Mouse (Mus musculus): ENCODE measurements at regions not wholly inside any gene's neighbourhood (a gene's known extent, or its start where the extent isn't known, plus 50 kb on each side); places are given as distances from the start of the nearest gene placed in this dataset.
A peak's percentile ranks its signal among the peaks of the same experiment; 100 is the strongest.

DNA sequence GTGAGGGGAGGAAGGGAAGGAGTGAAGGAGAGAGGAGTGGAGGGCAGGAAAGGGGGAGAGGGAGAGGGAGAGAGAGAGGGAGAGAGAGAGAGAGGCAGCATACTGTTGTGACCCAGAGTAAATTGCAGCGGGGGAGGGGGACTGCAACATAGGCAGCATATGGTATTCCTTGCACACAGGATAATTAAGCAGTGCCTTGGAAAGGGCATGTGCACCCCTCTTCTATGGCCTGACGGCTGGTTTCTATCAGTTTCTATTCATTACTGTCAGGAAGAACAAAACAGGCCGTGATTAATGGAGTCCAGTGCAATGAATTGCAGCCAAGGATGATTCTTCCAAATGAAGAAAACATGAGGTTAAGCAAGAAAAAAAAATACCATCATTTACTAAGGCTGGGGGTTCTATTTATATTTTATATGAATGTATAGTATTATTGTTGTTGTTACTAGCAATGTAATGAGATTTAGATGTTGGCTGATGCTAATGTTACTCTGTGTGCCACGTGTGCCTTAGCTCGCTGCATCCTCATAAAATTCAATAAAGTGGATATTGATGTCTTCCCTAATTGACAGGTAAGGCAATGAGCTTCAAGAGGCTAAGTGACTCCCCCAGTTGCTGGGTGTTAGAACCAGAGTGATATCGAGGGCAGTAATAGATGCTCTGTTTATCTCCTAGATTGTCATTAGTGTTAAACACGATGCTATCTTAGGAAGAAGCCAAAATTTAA is 181.3 kb downstream of the Gm19935 start:
- DNase-seq (ENCODE audit: low spot score): peak; percentile 3

DNA sequence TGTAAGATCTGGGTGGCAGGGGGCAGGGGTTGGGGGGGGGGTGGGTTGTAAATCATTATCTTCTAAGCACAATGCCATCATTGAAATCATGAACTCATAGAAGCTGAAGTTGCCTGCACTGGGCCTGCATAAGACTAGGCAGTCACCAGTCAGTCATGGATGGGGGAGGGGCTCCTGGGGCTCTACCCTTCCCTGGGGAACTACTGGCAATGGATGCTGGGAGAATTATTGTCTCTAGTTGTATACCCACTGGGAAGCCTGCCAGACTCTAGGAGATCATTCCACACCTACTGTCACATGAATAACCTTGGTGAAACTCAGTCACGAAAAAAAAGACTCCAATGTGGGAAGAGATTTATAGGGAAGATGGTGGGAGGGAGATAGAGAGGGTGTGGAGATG is 186.4 kb downstream of the Gm19935 start:
- no peak for DNase-seq (ENCODE audit: low spot score)

DNA sequence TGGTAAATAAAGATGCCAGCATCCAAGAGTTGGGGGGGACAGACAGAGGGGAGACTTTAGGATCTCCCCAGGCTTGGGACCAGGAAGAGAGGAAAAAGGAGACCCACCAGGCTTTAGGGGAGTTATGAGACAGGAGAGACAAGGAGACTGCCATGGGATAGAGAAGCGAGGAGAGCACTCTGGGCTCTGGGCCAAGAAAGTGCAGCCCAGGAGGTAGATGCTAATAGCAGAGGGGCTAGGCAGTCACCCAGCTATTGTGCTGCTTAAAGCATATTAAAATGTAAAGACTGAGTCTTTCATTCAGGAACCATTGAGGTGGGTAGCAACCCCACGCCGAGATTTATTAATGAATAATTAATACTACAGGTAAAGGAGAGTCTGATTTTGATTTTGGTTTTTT is 208.8 kb downstream of the Gm19935 start:
- no peak for DNase-seq (ENCODE audit: low spot score)

DNA sequence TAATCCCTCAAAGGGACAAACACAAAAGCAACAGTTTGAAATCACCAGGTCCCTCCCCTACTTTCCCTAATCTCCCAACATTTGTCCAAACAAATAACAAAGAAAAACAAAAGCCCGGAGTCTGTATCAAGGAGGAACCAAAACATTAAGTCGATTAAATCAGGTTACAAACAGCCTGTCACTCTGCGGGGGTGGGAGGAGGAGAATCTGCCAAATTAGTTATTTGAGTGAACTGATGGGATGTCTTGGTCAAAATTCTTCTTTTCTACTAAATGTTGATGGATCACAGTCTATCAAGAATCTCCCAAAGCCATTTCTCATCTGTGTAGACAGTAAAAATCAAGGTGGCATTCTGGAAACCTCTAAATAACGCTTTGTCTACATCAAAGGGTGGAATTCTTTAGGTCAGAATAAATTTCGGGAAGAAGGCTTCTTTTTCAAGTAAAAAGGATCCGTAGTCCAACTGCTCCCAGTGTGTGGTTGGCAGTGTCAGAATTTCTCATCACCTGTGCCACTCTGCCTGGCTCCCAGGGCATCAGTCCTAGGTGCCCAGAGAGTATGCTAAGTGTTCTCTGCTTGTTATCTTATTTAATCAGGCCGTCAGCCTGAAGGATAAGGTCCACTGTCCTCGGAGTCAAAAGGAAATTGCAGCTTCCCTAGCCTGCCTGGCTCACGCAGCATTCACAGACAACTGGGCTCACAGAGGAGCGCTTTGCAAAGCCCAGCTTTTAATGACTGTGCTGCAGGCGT is 216.1 kb downstream of the Gm19935 start:
- no peak for DNase-seq (ENCODE audit: low spot score)

DNA sequence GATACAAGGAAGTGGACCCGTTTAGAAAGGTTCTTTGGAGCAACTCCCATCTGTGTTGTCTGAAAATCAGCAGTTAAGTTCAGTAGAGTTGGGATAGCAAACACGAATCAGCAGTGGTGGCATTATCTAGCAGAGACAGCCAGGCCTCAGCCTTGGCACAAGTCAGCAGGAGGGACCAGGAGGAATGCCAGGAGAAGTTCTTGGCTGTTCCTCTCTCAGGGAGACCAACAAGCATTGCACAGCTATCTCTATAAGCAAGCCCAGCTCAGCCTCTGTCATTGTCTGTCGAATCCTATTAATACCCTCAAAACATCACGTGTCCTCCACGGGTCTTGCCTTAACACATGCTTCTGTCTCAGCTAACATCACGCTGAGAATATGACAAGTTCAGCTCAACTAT is 219.8 kb downstream of the Gm19935 start:
- no peak for DNase-seq (ENCODE audit: low spot score)

DNA sequence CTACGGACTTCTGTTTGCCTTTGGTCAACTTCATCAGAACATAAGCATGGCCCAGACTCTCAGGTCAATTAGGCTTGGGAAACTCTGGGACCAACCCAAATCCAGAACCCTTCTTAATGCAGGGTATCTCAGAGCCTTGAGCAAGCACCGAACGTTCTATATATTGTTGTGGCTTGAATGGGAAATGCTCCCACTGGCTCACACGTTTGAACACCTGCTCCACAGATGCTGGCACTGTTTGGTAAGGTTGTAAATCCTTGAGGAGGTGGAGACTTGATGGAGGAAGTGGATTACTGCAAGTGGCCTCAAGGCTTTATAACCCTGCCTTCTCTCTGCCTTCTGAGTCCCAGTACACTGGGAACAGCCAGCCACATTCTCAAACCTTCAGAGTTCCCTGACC is 231.3 kb upstream of the Tox3 start:
- DNase-seq (ENCODE audit: low spot score): no peak

DNA sequence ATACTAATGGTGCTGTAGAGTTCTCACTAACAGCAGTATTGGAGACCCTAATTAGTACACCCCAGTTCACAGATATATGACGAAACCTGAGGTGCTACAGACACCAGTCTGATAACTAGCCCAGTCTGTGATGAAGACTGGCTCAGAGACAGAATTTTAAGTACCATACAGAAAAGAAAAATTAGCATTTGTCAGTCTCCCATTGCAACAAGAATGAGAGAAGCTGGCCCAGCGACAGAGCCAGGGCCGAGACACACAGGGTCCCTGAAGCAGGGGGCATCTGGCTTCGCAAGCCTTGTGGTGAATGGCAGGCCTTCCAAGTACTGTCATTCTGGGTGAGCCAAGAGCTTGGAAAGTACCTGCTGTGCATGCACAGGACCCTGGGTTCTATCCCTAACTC is 228.8 kb upstream of the Tox3 start:
- DNase-seq (ENCODE audit: low spot score): no peak

DNA sequence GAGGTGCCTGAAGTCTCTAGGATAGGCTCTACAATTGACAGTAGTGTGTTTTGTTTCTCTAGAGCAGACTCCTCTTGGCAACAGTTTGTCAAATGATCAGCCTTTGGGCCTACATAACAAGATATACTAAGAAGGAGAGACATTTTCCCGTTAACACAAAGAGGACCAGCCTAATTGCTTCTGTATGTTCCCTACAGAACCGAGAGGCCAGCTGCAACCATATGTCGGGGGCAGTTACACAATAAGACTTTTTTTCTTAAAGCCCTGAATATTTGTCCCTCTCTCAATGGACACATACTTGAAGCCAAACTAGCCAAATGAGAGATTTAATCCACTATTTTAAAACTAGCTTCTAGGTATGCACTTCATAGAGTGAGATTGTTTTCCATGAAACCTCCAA is 226.5 kb upstream of the Tox3 start:
- DNase-seq (ENCODE audit: low spot score): no peak

DNA sequence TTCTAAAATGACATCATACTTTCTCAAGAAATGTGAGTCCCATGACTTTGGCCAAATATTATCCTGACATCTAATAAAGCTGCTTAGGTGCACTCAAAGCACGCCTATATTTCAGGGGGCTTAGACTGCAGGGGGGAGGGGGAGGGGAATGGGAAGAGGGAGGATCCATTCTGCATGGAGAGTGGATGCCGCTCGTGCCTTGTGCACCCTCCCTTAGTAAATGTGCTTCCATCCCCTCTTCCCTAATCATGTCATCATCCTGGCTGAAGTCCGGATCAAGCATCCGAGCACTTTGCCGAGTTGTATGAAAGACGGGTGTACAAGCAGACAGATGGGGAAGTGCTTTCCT is 207.9 kb upstream of the Tox3 start:
- DNase-seq (ENCODE audit: low spot score): no peak

DNA sequence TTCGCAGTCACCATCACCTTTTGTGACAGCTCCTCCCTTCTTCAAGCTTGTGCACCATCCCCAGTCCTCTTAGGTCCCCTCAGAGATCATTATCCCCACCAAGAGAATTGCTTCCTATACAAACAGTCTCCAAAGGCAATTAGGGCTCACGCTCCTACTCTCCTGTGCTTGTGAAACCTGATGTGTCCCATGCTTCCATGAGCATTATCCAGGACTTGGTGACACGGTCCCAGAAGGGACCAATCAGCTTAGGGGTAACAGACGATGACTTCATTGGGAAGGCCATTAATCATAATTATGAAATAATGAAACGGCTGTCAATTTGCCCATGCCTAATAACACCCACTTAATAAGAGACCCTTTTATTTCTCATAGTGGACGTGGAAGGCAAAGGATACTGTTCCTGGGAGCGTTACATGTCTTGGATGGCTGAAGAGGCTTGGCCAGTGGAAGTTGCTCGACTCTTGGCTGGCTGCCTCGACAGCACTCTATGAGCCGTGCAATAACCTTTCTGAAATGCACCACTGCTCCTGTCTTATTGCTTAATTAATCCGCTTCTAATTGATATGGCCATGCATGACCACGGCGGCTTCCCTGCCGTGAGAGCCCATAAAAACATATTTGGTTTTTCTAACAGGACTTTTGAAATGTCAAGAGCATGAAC is 207.4 kb upstream of the Tox3 start:
- DNase-seq (ENCODE audit: low spot score): no peak

DNA sequence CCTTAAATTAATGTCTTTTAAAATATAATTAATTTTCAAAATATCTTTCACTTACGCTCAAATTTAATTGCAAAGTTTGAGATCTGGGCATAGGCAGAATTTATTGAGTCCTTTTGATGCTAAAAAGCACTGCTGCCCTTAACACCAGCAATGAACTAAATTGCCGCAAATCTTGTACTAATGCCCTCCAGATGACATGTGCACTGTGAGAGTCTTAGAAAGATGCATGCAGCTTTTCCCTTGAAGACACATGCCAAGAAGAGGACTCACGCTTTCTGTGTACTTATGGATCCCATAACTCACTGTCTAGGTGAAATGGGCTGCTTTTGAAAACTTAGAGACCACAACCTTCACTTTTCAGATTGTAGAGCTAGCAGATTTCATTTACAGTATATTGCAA is 199.1 kb upstream of the Tox3 start:
- DNase-seq (ENCODE audit: low spot score): no peak

DNA sequence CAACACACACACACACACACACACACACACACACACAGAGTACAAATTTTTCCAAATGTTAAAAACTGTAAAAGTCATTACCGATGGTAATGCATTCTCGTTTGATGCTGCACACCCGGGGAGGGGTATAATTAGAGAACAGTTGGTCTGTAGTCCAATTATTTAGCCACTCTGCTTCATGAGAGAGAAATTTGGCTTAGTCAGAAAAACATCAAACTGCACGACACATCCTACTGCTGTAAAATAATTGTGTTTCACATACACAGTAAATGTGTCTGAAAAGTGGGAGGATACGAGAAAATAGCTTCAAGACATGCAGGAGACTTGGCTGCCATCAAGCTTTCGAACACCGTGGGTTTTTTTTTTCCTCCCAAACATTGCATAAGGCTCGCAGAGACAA is 194.5 kb upstream of the Tox3 start:
- DNase-seq (ENCODE audit: low spot score): no peak

DNA sequence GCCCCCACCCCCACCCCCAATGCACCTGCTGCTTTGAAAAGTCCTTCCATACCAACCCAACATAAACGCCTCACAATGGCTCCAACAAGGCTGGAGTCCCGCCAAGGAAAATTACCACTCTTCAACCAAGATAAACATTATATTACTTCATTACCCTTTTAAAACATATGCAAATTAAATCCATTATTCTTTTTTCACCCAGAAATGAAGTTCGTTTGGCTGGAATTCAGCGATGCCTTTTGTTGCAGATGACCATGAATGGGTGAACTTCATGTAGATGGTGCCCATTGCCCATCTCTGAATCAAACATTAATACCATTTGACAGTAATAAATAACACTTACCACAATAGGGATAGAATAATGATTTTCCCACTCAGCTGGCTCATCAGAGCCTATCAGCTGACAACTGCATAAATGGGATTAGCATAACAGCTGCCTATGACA is 188.1 kb upstream of the Tox3 start:
- DNase-seq (ENCODE audit: low spot score): no peak

DNA sequence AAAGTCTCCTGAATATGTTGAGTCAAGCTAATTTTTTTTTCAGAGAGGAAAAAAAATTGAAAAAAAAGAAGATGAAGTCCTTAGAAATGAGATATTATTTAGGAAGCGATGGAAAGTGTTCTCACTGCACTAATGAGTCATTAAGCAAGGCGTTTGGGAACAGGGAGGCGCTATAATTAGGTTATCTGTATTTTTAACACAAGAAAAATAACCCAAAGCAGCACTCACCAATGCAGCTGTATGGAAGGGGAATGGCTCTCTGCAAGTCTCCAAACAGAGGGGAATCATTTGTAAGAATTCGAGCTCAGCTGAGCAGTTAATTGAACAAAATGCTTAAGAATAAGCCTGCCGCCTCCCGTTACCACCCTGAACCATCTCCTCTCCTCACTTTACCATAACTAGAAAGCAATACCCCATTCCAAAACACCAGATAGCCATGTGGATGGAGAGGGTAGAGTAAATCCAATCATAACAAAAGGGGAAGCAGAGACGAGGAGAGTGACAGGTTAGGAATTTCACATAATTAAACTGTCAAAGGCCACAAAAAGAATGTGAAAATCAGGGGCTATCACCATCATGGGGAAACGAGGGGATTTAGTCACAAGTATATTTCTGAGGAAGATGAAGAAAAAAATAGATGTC is 187.5 kb upstream of the Tox3 start:
- DNase-seq (ENCODE audit: low spot score): no peak

DNA sequence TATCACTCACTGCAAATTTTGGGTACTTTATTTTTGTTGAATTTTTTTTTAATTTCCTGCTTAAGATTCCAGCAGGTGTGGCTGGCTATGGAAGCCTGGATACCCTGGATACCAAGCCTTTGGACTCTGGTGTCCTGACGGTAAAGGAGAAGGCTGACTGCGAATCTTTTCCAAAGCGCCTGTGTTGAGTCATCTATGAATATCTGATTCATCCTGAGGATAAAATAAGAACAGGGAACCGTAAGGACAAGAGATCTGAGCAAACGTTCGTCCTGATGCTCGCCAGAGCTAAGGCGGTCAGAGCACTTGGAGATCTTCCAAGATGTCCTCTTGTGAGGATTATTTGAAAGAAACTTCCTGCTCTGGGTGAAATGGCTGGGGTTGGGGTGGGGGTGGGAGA is 173.2 kb upstream of the Tox3 start:
- no peak for DNase-seq (ENCODE audit: low spot score)

DNA sequence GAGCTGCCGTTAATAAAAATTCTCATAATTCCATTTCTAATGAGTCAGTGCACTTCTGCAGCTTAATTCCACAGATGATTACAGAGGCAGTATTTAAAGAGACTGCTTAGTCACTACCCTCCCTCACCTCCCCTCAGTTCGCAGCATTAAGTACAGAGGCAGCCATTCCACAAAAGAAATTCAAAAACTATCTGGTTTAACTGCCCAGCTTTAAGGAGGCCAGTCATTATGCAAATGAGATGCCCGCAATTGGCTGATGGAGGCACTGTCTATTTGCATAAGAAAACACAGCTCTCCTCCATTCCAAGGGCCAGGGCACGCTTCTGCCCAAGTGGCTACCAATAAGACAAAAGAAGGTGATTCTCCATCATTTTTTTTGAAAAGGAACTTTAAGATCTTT is 172.0 kb upstream of the Tox3 start:
- no peak for DNase-seq (ENCODE audit: low spot score)

DNA sequence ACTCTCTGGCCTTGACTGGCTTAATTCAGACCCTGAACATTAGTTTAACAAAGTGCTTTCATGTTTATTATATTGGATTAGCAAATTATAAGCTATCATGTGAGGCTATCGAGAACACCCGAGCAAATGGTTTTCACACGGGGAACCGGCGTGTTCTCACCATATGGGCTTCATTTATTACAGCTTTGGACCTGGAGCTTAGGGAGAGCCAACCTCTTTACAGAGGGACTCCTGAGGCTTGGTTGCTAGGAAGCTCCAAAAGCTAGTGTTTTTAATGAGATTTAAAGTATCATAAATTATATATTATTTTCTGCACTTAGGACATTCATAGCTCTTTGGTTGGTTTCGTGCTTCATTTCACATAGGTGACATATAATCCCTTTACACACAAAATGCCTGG is 171.4 kb upstream of the Tox3 start:
- no peak for DNase-seq (ENCODE audit: low spot score)

DNA sequence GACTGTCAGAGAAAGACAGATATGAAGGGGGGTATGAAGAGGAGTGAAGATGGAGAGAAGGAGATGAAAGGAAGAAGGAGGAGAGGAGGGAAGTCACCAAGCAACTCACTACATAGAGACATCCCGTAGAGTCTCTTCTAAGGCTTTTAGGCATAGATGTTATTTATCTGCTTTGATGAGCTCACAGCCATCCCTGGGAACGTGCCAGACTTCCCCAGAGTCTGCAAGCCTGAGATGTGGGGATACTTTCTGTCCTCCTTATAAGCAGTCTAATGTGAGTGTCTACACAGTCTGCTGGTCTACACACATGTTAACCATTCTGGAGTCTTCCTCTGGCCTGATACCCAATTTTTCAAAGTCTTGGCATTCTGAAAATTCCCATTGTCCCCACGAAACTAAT is 166.0 kb upstream of the Tox3 start:
- DNase-seq (ENCODE audit: low spot score): no peak

DNA sequence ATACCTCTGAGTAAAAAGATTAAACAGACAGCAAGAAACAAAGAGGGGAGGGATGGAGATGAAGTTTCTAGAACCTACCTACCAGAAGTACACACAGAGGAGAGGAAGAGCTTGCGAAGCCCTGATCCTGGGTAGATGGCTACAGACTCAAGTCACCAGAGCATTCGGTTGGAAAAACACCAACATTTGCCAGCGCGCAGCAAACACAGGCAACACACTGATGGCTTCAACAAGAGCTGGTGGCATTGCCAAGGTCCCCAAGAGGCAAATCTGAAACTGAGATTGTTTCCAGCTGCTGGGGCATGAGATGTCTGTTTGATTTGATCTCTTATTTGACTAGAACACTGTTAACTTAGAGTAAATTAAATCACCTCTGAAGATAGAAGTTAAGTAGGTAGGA is 165.5 kb upstream of the Tox3 start:
- DNase-seq (ENCODE audit: low spot score): no peak

DNA sequence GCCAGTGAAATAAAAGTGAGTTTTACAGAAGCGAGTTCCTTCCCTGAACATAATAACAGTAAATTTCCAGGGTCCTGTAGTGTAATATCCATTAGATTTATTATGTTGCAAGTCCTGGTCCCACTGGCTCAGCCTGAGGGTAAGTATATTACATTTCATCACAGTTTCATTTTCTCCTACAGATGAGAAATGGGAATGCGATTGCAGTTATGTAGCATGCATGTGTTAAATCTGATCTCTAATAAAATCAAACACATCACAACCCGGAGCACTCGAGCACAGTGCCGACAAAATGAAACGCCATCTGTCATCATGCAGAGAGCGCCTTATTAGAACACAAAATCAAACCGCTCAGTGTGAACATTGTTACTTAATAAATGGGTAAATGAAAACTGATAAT is 165.0 kb upstream of the Tox3 start:
- no peak for DNase-seq (ENCODE audit: low spot score)

DNA sequence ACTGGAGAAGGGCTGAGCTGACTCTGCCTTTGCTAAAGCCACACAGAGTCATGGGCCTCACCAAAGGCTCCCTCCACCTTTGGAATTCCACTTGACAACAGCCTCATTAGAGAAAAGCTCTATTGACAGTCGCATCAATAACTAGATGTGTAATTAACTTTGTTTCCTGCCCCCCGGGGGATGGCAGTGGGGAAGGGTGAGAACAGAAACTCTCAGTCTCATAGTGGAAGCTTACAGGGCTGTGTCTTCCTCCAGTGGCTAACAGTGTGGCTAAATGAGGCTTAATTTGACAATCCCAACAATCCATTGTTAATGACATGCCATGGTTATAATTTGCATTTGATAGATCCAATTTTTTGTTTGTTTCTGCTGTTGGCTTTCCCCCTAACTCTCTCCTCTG is 164.5 kb upstream of the Tox3 start:
- DNase-seq (ENCODE audit: low spot score): no peak

DNA sequence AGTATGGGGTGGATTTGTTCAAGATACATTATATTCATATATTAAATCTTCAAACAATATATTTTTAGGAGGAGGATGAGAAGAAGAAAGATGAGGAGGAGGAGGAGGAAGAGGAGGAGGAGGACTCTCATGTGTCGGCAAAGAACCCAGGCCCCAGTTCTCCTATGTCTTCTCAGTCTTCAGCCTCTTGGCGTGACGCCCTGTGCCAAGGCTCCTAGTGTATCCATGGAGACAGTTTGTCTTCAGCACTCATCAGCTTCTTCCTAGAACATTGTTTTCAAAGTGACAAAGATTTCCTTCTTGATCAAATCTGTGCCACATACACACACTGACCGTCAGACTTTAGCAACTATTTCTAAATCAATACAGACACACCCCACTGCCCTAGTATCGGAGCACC is 156.4 kb upstream of the Tox3 start:
- DNase-seq (ENCODE audit: low spot score): no peak

DNA sequence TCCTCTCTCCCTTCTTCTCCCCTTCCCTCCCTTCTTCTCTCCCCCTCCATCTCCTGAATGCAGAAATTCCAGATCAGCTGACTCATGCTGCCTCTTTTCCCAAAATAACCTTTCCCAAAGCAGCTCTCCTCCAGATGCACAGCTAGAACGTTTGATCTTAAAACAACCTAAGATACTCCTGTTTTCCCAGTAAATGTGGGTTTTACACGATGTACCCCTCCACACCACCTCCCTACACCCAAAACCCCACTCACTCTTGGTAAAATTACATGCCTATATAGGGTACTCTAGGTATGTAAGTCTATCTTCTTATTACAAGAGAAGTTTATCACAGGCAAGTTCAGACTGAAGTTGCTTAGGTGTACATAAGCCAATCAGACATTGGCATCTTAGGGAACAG is 155.2 kb upstream of the Tox3 start:
- no peak for DNase-seq (ENCODE audit: low spot score)
